12 mouse cellular contexts compared by ENCODE assay signal in genomic region chr13:63032958-63033357, GRCm38 (mm10).
DNase-seq lines count a peak whose midpoint lies in the region; ATAC-seq lines count a peak whose summit lies in the region.
"Had no signal": no experiment of that assay in that cellular context is flagged by ENCODE, and none has a peak within 500 bp of the region (broad histone marks: within the 10 kb centered on the region; RNA-seq: fewer than 3 reads in every experiment).

No protein-coding gene starts in this region.

- DNase-seq in heart, adult 9 months (ENCODE audit: low spot score in 2 of 2): no peak
- DNase-seq in ovary, postnatal 14 days (ENCODE audit: low spot score): peak; percentile 11
- no peak for DNase-seq in ovary, postnatal 10 days (ENCODE audit: low spot score)
- DNase-seq in adrenal gland, postnatal 14 days: no peak
- no peak for DNase-seq in urinary bladder, postnatal 25 days (ENCODE audit: low spot score)
- DNase-seq: heart, postnatal 4 days; thymus, postnatal 25 days had no signal

- WGBS in heart, embryonic 11.5 days (ENCODE audit: insufficient replicate concordance): 67% methylated on average over 8 of the region's 8 CpGs
- WGBS in hindbrain, embryonic 16.5 days: 35% methylated on average over 8 of the region's 8 CpGs
- 36% methylated on average over 8 of the region's 8 CpGs for WGBS in neural tube, embryonic 13.5 days

- H3K4me1 ChIP-seq in heart, embryonic 11.5 days (ENCODE audit: control insufficient read depth, insufficient read depth, low read length): peaks cover 10% of the 10 kb centered on the region
- H3K4me1 ChIP-seq in hindbrain, embryonic 16.5 days (ENCODE audit: control insufficient read depth, insufficient read depth, low read depth, low read length): no peaks in the 10 kb centered on the region; the same call in 1 of the 2 replicates
- peaks cover 20% of the 10 kb centered on the region for H3K4me1 ChIP-seq in neural tube, embryonic 13.5 days (replicated peaks)
- H3K4me1 ChIP-seq: liver, embryonic 15.5 days had no signal

- no peaks in the 10 kb centered on the region for H3K36me3 ChIP-seq in heart, embryonic 11.5 days (ENCODE audit: control insufficient read depth, insufficient read depth, low read length)
- H3K36me3 ChIP-seq in hindbrain, embryonic 16.5 days (ENCODE audit: control insufficient read depth, insufficient read depth, low read length): no peaks in the 10 kb centered on the region
- no peaks in the 10 kb centered on the region for H3K36me3 ChIP-seq in neural tube, embryonic 13.5 days
- H3K36me3 ChIP-seq: liver, embryonic 15.5 days had no signal

- no peaks in the 10 kb centered on the region for H3K9me3 ChIP-seq in heart, embryonic 11.5 days (replicated peaks; ENCODE audit: control insufficient read depth, low read length)
- no peaks in the 10 kb centered on the region for H3K9me3 ChIP-seq in hindbrain, embryonic 16.5 days (ENCODE audit: control insufficient read depth, low read length)
- no peaks in the 10 kb centered on the region for H3K9me3 ChIP-seq in neural tube, embryonic 13.5 days
- H3K9me3 ChIP-seq: liver, embryonic 15.5 days had no signal

- no peak overlapping the region for H3K4me2 ChIP-seq in heart, embryonic 11.5 days
- H3K4me2 ChIP-seq in hindbrain, embryonic 16.5 days (ENCODE audit: low read length): no peak overlapping the region
- no peak overlapping the region for H3K4me2 ChIP-seq in neural tube, embryonic 13.5 days
- H3K4me2 ChIP-seq: liver, embryonic 15.5 days had no signal

- no peak overlapping the region for H3K9ac ChIP-seq in heart, embryonic 11.5 days (ENCODE audit: low read depth, low read length)
- no peak overlapping the region for H3K9ac ChIP-seq in hindbrain, embryonic 16.5 days (ENCODE audit: low read depth, low read length)
- no peak overlapping the region for H3K9ac ChIP-seq in neural tube, embryonic 13.5 days
- H3K9ac ChIP-seq: liver, embryonic 15.5 days had no signal

- no peak for ATAC-seq in heart, embryonic 11.5 days (replicated peaks; ENCODE audit: insufficient number of reproducible peaks, low FRiP score, low TSS enrichment)
- peak; percentile 67 for ATAC-seq in hindbrain, embryonic 16.5 days
- peak; percentile 54 for ATAC-seq in neural tube, embryonic 13.5 days (ENCODE audit: low read depth)

- H3K27me3 ChIP-seq in heart, embryonic 11.5 days (ENCODE audit: control insufficient read depth, insufficient read depth, low read length): no peaks in the 10 kb centered on the region
- no peaks in the 10 kb centered on the region for H3K27me3 ChIP-seq in hindbrain, embryonic 16.5 days (replicated peaks; ENCODE audit: control insufficient read depth, insufficient read depth, low read length)
- H3K27me3 ChIP-seq in neural tube, embryonic 13.5 days: no peaks in the 10 kb centered on the region
- H3K27me3 ChIP-seq: liver, embryonic 15.5 days had no signal

- peak overlapping the region; percentile 38 for H3K27ac ChIP-seq in heart, embryonic 11.5 days (ENCODE audit: low read depth, low read length)
- no peak overlapping the region for H3K27ac ChIP-seq in hindbrain, embryonic 16.5 days (ENCODE audit: low read depth, low read length)
- H3K27ac ChIP-seq in neural tube, embryonic 13.5 days (replicated peaks): no peak overlapping the region; the same call in 1 of the 2 replicates
- H3K27ac ChIP-seq: liver, embryonic 15.5 days had no signal

- no peak overlapping the region for H3K4me3 ChIP-seq in heart, embryonic 11.5 days (ENCODE audit: low read depth, low read length)
- no peak overlapping the region for H3K4me3 ChIP-seq in hindbrain, embryonic 16.5 days (ENCODE audit: low read length)
- H3K4me3 ChIP-seq in neural tube, embryonic 13.5 days: no peak overlapping the region
- H3K4me3 ChIP-seq: erythroblast, embryonic 14.5 days; liver, embryonic 15.5 days had no signal
